12 mouse cellular contexts compared by ENCODE assay signal in genomic region chr12:100326732-100327131, GRCm38 (mm10).
DNase-seq lines count a peak whose midpoint lies in the region; ATAC-seq and TF ChIP-seq lines count a peak whose summit lies in the region.
"Had no signal": no experiment of that assay in that cellular context is flagged by ENCODE, and none has a peak within 500 bp of the region (broad histone marks: within the 10 kb centered on the region; RNA-seq: fewer than 3 reads in every experiment).

No protein-coding gene starts in this region.

- no peak for TF ChIP-seq CTCF in brain, embryonic 14.5 days (IDR thresholded peaks at IDR 0.05; ENCODE audit: borderline replicate concordance, extremely low read depth, insufficient read depth, insufficient read length)

- H3K9me3 ChIP-seq in kidney, embryonic 15.5 days (replicated peaks) = no peaks in the 10 kb centered on the region
- H3K9me3 ChIP-seq: limb, embryonic 12.5 days; midbrain, embryonic 10.5 days; neural tube, embryonic 15.5 days had no signal

- peak; percentile 58; the same call in 1 of the 2 replicates for ATAC-seq in kidney, embryonic 15.5 days (replicated peaks; ENCODE audit: low FRiP score)

- H3K27me3 ChIP-seq in kidney, embryonic 15.5 days = no peaks in the 10 kb centered on the region
- H3K27me3 ChIP-seq: limb, embryonic 12.5 days; neural tube, embryonic 15.5 days had no signal

- WGBS in kidney, embryonic 15.5 days = 81% methylated on average over 2 of the region's 2 CpGs

- peak; percentile 82 to 90 for DNase-seq in adrenal gland, adult (ENCODE audit: inconsistent age in 2 of 2, low spot score in 1 of 2)
- DNase-seq in adrenal gland, postnatal 4 days (ENCODE audit: low spot score in 2 of 2) = no peak
- DNase-seq in kidney, adult 18-20 months = no peak
- peak; percentile 47 for DNase-seq in brain, embryonic 14.5 days (ENCODE audit: low read depth)
- peak; percentile 53 for DNase-seq in lung, postnatal 36 days
- no peak for DNase-seq in yolk sac, embryonic 10.5 days (ENCODE audit: low spot score)
- no peak for DNase-seq in thymus, postnatal 10 days (ENCODE audit: low spot score in 2 of 2)
- DNase-seq: embryo, embryonic 11 days had no signal

- no peak overlapping the region for H3K27ac ChIP-seq in kidney, embryonic 15.5 days
- H3K27ac ChIP-seq: limb, embryonic 12.5 days; midbrain, embryonic 10.5 days; neural tube, embryonic 15.5 days had no signal

- TF ChIP-seq POLR2A in brain, embryonic 14.5 days (IDR thresholded peaks at IDR 0.05; ENCODE audit: borderline replicate concordance, extremely low read depth, insufficient read depth, insufficient read length, poor library complexity, severe bottlenecking) = no peak

- H3K4me3 ChIP-seq in kidney, embryonic 15.5 days (replicated peaks) = no peak overlapping the region
- H3K4me3 ChIP-seq: limb, embryonic 12.5 days; midbrain, embryonic 10.5 days; neural tube, embryonic 15.5 days had no signal

- no peak overlapping the region for H3K9ac ChIP-seq in kidney, embryonic 15.5 days
- H3K9ac ChIP-seq: limb, embryonic 12.5 days; neural tube, embryonic 15.5 days had no signal

- H3K4me2 ChIP-seq in kidney, embryonic 15.5 days = no peak overlapping the region
- H3K4me2 ChIP-seq: limb, embryonic 12.5 days; neural tube, embryonic 15.5 days had no signal

- H3K4me1 ChIP-seq in kidney, embryonic 15.5 days = no peaks in the 10 kb centered on the region
- H3K4me1 ChIP-seq: limb, embryonic 12.5 days; midbrain, embryonic 10.5 days had no signal

- H3K36me3 ChIP-seq in kidney, embryonic 15.5 days = peaks cover 35% of the 10 kb centered on the region

Comparison
In these comparisons a context has a peak if more than half of its experiments do, and no peak if none do; other contexts are left out.
1. DNase-seq: peak in adrenal gland, adult (2 of 2), brain, embryonic 14.5 days (single experiment) and lung, postnatal 36 days (single experiment); none in adrenal gland, postnatal 4 days (0 of 2), kidney, adult 18-20 months (single experiment), yolk sac, embryonic 10.5 days (single experiment) and thymus, postnatal 10 days (0 of 2).